Mouse (Mus musculus): Measurements from ENCODE around the gene Urgcp.

- TF ChIP-seq POLR2A (IDR thresholded peaks at IDR 0.05; ENCODE audit: low read depth, low read length) (no peak), CTCF (conservative IDR thresholded peaks at IDR 0.05; ENCODE audit: insufficient read depth, insufficient read length, low read depth, low read length) (no peak)
Observed at GRCm38 (mm10) chr11:5766019-5766418, 3.8 kb upstream of the Urgcp start.

All from kidney, adult 2 months (tissue).